Mouse (Mus musculus): ENCODE measurements at regions not wholly inside any gene's neighbourhood (a gene's known extent, or its start where the extent isn't known, plus 50 kb on each side); places are given as distances from the start of the nearest gene placed in this dataset.

DNA sequence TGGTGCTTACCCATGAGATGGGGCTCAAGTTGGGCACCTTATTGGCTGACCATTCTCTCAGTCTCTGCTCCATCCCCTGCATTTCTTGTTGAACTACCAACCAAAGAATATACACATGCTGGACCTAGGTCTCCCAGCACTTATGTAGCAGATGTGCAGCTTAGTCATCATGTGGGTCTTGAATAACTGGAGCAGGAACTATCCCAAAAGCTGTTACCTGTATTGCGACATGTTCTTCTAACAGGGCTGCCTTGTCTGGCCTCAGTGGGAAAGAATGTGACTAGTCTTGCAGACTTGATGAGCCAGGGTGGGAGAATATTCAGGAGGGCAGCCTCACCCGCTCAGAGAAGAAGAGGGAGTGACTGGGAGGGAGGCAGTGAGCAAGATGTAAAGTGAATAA, 318.7 kb upstream of the Marcks start:
- no peak for TF ChIP-seq GATA1 (IDR thresholded peaks at IDR 0.05; ENCODE audit: borderline replicate concordance, low read length)
- TF ChIP-seq FLI1 (IDR thresholded peaks at IDR 0.05; ENCODE audit: low read length) = no peak
